Mouse (Mus musculus) hindbrain, embryonic 11.5 days (tissue): ENCODE data around the gene Irx4. TPM values are rescaled to one million over a fixed set of nuclear protein-coding genes. Genes with fewer than 3 reads are reported as not detected.

Source experiments
- ATAC-seq: fragments of 200-750 bp; cut with Nextera tagmentation; 2 replicates; pipeline ENCODE4 v1.8.0; 2017; ENCODE audit warnings: mild to moderate bottlenecking, moderate TSS enrichment, moderate library complexity; ENCODE audit not compliant: low FRiP score
- DNase-seq: peaks from one replicate; pipeline ENCODE4 v3.0.0-alpha.2; 2015; ENCODE audit warnings: low spot score
- H3K27ac ChIP-seq: fragments of 300-500 bp; sonication (generic); 2 replicates; pipeline ENCODE4 v1.5.1; 2014; ENCODE audit warnings: mild to moderate bottlenecking, low read depth, low read length
- H3K27me3 ChIP-seq: fragments of 300-500 bp; sonication (generic); 2 replicates; pipeline ENCODE4 v1.6.1; 2014; ENCODE audit warnings: mild to moderate bottlenecking, low read length, moderate library complexity, mixed read lengths; ENCODE audit not compliant: control insufficient read depth, insufficient read depth
- H3K36me3 ChIP-seq: fragments of 300-500 bp; sonication (generic); 2 replicates; pipeline ENCODE4 v1.6.1; 2014; ENCODE audit warnings: mild to moderate bottlenecking, low read length, moderate library complexity, mixed read lengths; ENCODE audit not compliant: control insufficient read depth, insufficient read depth
- H3K4me1 ChIP-seq: fragments of 300-500 bp; sonication (generic); replicated peaks from 2 replicates; pipeline ENCODE4 v1.6.1; 2014; ENCODE audit warnings: low read length, mixed read lengths; ENCODE audit not compliant: control insufficient read depth, insufficient read depth
- H3K4me2 ChIP-seq: fragments of 300-500 bp; sonication (generic); replicated peaks from 2 replicates; pipeline ENCODE4 v1.6.1; 2014; ENCODE audit warnings: mild to moderate bottlenecking, low read depth, low read length
- H3K4me3 ChIP-seq: fragments of 300-500 bp; sonication (generic); 2 replicates; pipeline ENCODE4 v1.5.1; 2014; ENCODE audit warnings: low read depth, low read length
- H3K9ac ChIP-seq: fragments of 300-500 bp; sonication (generic); 2 replicates; pipeline ENCODE4 v1.6.1; 2014; ENCODE audit warnings: low read depth, low read length
- H3K9me3 ChIP-seq: fragments of 300-500 bp; sonication (generic); 2 replicates; pipeline ENCODE4 v1.6.1; 2016; ENCODE audit warnings: low read length; ENCODE audit not compliant: control insufficient read depth
- WGBS: fragments of 180-500 bp; shearing (Covaris S2); extraction: QIAGEN DNeasy Blood & Tissue Kit; methylation state at CpG from one replicate; pipeline ENCODE4 v1.1.7; 2014; 5-methylcytosine and 5-hydroxymethylcytosine counted together
- polyA plus RNA-seq: library from polyadenylated mRNA; unstranded; fragments of >200 nt; fragmentation: Nextera tagmentation; extraction: Ambion mirVana; gene quantifications from 2 replicates; pipeline ENCODE4 v1.2.1, GENCODE M21; 2014

Gene Irx4
- polyA plus RNA-seq, 1 experiment from 2014 or later, result 4.1 TPM

- Histone ChIP-seq H3K36me3 (no peaks in the 10 kb centered on the region), H3K9me3 (no peaks in the 10 kb centered on the region), H3K4me3 (peak overlapping the region; percentile 1; the same call in 1 of the 2 replicates), H3K27me3 (peaks cover 94% of the 10 kb centered on the region), H3K27ac (no peak overlapping the region), H3K9ac (no peak overlapping the region), H3K4me2 (peak overlapping the region; percentile 4), H3K4me1 (peaks cover 15% of the 10 kb centered on the region)
- ATAC-seq (0 out of 2 replicates have a peak, but pooled peaks have one; percentile 29), DNase-seq (peak; percentile 64)
- WGBS, result 1% methylated on average over 28 of the region's 28 CpGs
Measured at GRCm38 (mm10) chr13:73265442-73265841, 5.2 kb downstream of the Irx4 start.

DNA sequence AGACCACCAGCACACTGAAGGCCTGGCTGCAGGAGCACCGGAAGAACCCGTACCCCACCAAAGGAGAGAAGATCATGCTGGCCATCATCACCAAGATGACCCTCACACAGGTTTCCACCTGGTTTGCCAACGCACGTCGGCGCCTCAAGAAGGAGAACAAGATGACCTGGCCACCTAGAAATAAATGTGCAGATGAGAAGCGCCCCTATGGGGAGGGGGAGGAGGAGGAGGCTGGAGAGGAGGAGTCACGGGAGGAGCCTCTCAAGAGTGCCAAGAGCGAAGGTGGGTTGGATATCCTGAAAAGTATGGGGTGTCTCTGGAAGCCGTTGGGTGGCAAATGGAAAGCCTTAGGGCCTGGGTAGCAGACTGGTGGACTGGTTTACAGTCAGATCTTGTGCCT, 7.3 kb downstream of the Irx4 start:
- Histone ChIP-seq H3K4me2 (no peak overlapping the region), H3K27ac (no peak overlapping the region), H3K9ac (no peak overlapping the region), H3K9me3 (no peaks in the 10 kb centered on the region), H3K36me3 (no peaks in the 10 kb centered on the region), H3K4me1 (peaks cover 19% of the 10 kb centered on the region), H3K27me3 (peaks cover 93% of the 10 kb centered on the region), H3K4me3 (no peak overlapping the region)
- WGBS, result 7% methylated on average over 10 of the region's 10 CpGs
- DNase-seq (no peak), ATAC-seq (no peak)

GRCm38 (mm10) chr13:73268702-73269101, 8.4 kb downstream of the Irx4 start:
- no peak overlapping the region for H3K4me3 ChIP-seq
- WGBS, result 1% methylated on average over 20 of the region's 20 CpGs
- H3K27me3 ChIP-seq, result peaks cover 94% of the 10 kb centered on the region
- no peak overlapping the region for H3K4me2 ChIP-seq
- H3K9ac ChIP-seq, result no peak overlapping the region
- H3K27ac ChIP-seq, result no peak overlapping the region
- DNase-seq, result peak; percentile 66
- ATAC-seq, result no peak
- H3K4me1 ChIP-seq, result peaks cover 11% of the 10 kb centered on the region
- no peaks in the 10 kb centered on the region for H3K9me3 ChIP-seq
- no peaks in the 10 kb centered on the region for H3K36me3 ChIP-seq

DNA sequence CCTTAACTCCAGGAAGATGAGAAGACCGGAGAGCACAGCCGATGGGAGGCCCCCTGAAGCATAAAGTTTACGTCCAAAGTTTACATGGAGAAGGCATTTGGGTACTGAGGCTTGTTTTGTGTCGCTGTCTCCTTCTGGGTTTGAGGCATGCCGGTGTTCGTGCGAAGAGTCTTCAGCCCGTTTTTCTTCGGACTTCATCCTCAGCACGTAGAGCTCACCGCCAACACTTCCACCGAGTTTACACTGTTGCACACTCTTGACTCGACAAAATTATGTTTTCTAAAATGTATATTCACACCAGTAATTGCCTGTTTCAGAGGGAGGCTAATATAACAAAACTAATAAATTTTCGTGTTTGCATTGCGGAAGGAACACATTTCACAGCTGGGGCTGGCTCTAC, 9.0 kb downstream of the Irx4 start:
- H3K36me3 ChIP-seq, result no peaks in the 10 kb centered on the region
- no peak overlapping the region for H3K27ac ChIP-seq
- H3K9me3 ChIP-seq, result no peaks in the 10 kb centered on the region
- DNase-seq (peak; percentile 41), ATAC-seq (no peak)
- H3K27me3 ChIP-seq, result peaks cover 91% of the 10 kb centered on the region
- H3K4me1 ChIP-seq, result peaks cover 10% of the 10 kb centered on the region
- no peak overlapping the region for H3K4me2 ChIP-seq
- H3K4me3 ChIP-seq, result no peak overlapping the region
- 8% methylated on average over 15 of the region's 15 CpGs for WGBS
- H3K9ac ChIP-seq, result no peak overlapping the region

GRCm38 (mm10) chr13:73269891-73270290, 9.6 kb downstream of the Irx4 start:
- DNase-seq, result no peak
- WGBS, result 14% methylated on average over 3 of the region's 3 CpGs
- H3K4me1 ChIP-seq, result peaks cover 8% of the 10 kb centered on the region

DNA sequence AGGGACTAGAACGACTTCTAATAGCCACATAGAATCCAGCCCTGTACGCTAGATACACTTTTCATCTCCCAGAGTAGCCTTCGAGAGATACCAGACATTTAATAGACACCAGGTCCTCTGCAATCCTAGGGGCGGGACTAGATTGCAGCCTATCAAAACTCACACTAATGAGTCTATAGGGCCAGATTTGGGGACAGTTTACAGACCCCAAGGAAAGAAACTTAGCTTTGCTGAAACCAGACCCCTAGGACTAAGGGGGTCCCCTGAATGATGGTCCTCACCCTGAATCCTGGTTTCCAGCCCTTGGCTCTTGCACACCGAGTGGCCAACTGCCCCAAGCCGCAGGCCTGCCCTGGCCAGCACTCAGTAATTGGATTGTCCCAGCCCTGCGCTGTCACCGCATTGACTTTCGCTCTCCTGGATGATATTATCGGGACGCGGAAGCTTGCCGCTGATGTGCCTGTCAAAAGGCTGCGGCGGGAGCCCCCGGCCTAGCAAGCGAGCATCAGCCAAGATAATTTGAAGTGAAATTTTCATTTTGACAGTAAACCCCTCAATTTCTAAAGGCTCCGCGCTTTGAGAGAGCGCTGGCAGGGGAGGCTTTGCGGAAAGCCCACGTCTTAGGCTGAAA, 10.3 kb downstream of the Irx4 start:
- H3K27me3 ChIP-seq, result peaks cover 80% of the 10 kb centered on the region
- H3K27ac ChIP-seq, result 0 out of 2 replicates have a peak overlapping the region, but pooled peaks have one; percentile 5
- DNase-seq (peak; percentile 62), ATAC-seq (no peak)
- H3K4me3 ChIP-seq, result no peak overlapping the region
- 6% methylated on average over 22 of the region's 22 CpGs for WGBS
- H3K36me3 ChIP-seq, result no peaks in the 10 kb centered on the region
- H3K9me3 ChIP-seq, result no peaks in the 10 kb centered on the region
- peaks cover 8% of the 10 kb centered on the region; the same call in 1 of the 2 replicates for H3K4me1 ChIP-seq
- H3K9ac ChIP-seq, result no peak overlapping the region
- peak overlapping the region; percentile 5; the same call in 1 of the 2 replicates for H3K4me2 ChIP-seq

More at GRCm38 (mm10) chr13:73269891-73270290, 9.6 kb downstream of the Irx4 start:
- H3K9ac ChIP-seq, result no peak overlapping the region
- H3K36me3 ChIP-seq, result no peaks in the 10 kb centered on the region
- peaks cover 86% of the 10 kb centered on the region for H3K27me3 ChIP-seq
- no peak overlapping the region for H3K27ac ChIP-seq
- no peaks in the 10 kb centered on the region for H3K9me3 ChIP-seq
- no peak for ATAC-seq
- no peak overlapping the region for H3K4me2 ChIP-seq
- H3K4me3 ChIP-seq, result no peak overlapping the region

GRCm38 (mm10) chr13:73271336-73272242, 11.3 kb downstream of the Irx4 start:
- H3K9me3 ChIP-seq, result no peaks in the 10 kb centered on the region
- DNase-seq (peak; percentile 62), ATAC-seq (0 out of 2 replicates have a peak, but pooled peaks have one; percentile 22)
- H3K36me3 ChIP-seq, result no peaks in the 10 kb centered on the region
- peaks cover 74% of the 10 kb centered on the region for H3K27me3 ChIP-seq
- peak overlapping the region; percentile 65 for H3K4me2 ChIP-seq
- no peak overlapping the region for H3K9ac ChIP-seq
- peaks cover 8% of the 10 kb centered on the region; the same call in 1 of the 2 replicates for H3K4me1 ChIP-seq
- WGBS, result under 1% methylated on average over 53 of the region's 53 CpGs
- peak overlapping the region; percentile 23 for H3K4me3 ChIP-seq
- no peak overlapping the region for H3K27ac ChIP-seq

DNA sequence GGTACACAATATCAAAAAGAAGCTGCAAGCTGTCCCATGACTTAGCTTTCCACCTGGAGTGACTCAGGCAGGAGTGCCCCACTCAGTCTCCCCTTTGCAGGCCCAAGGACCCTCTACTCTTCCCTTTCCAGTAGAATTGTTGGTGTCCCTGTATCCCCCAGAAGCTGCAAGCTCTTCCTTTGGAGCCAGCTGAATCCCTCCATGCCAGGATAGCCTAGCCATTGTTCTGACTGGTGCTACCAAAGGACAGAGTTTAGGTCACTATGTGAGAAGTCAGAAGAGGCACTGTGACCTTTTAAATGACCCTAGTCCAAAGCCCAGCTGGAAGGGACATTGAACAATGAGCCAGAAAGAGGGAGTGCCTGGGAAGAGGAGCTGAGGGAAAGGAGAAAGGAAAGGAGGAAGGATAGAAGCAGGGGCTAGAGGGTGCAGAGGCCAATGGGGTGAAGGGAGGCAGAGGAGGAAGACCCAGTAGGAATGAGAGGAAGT, 12.6 kb downstream of the Irx4 start:
- H3K4me3 ChIP-seq, result no peak overlapping the region
- peaks cover 8% of the 10 kb centered on the region; the same call in 1 of the 2 replicates for H3K4me1 ChIP-seq
- H3K9me3 ChIP-seq, result no peaks in the 10 kb centered on the region
- ATAC-seq (no peak), DNase-seq (peak; percentile 25)
- peaks cover 61% of the 10 kb centered on the region for H3K27me3 ChIP-seq
- H3K36me3 ChIP-seq, result no peaks in the 10 kb centered on the region
- no peak overlapping the region for H3K4me2 ChIP-seq
- no peak overlapping the region for H3K9ac ChIP-seq
- H3K27ac ChIP-seq, result no peak overlapping the region
